ENCODE assay signal across 13 mouse cellular contexts in the genomic region with DNA sequence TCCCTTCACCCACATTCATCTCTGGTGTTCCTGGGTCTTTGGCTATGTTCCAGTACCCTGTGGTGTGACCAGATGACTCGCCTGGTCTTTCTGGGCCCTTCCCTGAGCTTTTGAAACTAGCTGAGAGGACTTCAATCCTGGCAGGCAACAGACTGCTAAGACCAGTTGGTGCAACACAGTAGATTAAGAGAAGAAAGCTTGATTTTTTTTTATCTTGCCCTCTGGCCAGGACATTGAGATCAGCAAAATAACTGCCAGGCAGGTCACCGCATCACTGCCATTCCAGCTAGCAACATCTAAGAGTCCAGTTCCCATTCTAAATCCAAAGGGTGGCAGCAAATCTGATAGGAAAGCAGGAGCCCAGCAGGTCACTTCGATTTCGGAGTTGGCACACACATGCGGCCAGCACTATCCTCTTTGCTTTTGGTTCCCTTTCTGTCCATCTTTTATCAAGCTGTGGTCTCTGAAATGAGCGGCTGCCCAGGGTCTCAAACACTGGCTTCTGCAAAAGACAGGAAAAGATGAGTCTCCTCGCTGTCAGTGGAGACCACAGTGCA.
DNase-seq lines count a peak whose midpoint lies in the region; ATAC-seq and TF ChIP-seq lines count a peak whose summit lies in the region.
"Had no signal": no experiment of that assay in that cellular context is flagged by ENCODE, and none has a peak within 500 bp of the region (broad histone marks: within the 10 kb centered on the region; RNA-seq: fewer than 3 reads in every experiment).

No protein-coding gene starts in this region.

- 88% methylated on average over 7 of the region's 7 CpGs for WGBS in heart, embryonic 11.5 days (ENCODE audit: insufficient replicate concordance)
- 18% methylated on average over 7 of the region's 7 CpGs for WGBS in cerebellum, adult 2 months
- 94% methylated on average over 7 of the region's 7 CpGs for WGBS in intestine, postnatal 0 days

- TF ChIP-seq POLR2A in cerebellum, adult 2 months (IDR thresholded peaks at IDR 0.05; ENCODE audit: borderline replicate concordance, insufficient read depth, low read length): 0 out of 2 replicates have a peak, but pooled peaks have one; percentile 6

- peak; percentile 67 for DNase-seq in heart, adult 11 months
- DNase-seq in left cerebral cortex, postnatal 4 days: peak; percentile 74
- no peak for DNase-seq in left cerebral cortex, postnatal 14 days (ENCODE audit: low spot score in 2 of 2)
- DNase-seq in cerebellum, adult 2 months: peak; percentile 82 to 91
- peak; percentile 28 to 55 for DNase-seq in kidney, postnatal 36 days
- DNase-seq in embryo, embryonic 10 days (ENCODE audit: low spot score): no peak
- DNase-seq: heart, postnatal 10 days; thymus, postnatal 4 days had no signal

- intact Hi-C loops in left cerebral cortex, postnatal 4 days (cut with DNase I): no loop called here
- intact Hi-C loops in left cerebral cortex, postnatal 14 days (cut with DNase I): no loop called here

- no peaks in the 10 kb centered on the region for H3K27me3 ChIP-seq in heart, embryonic 11.5 days (ENCODE audit: control insufficient read depth, insufficient read depth, low read length)
- H3K27me3 ChIP-seq in cerebellum, adult 2 months (ENCODE audit: control insufficient read depth, insufficient read depth, low read length): no peaks in the 10 kb centered on the region
- no peaks in the 10 kb centered on the region for H3K27me3 ChIP-seq in intestine, postnatal 0 days (replicated peaks; ENCODE audit: control insufficient read depth, insufficient read depth, low read length)
- H3K27me3 ChIP-seq: liver, embryonic 12.5 days had no signal

- H3K9me3 ChIP-seq in heart, embryonic 11.5 days (replicated peaks; ENCODE audit: control insufficient read depth, low read length): no peaks in the 10 kb centered on the region
- no peaks in the 10 kb centered on the region for H3K9me3 ChIP-seq in intestine, postnatal 0 days (ENCODE audit: control insufficient read depth)
- H3K9me3 ChIP-seq: liver, embryonic 12.5 days; midbrain, embryonic 10.5 days had no signal

- H3K36me3 ChIP-seq in heart, embryonic 11.5 days (ENCODE audit: control insufficient read depth, insufficient read depth, low read length): no peaks in the 10 kb centered on the region
- H3K36me3 ChIP-seq in intestine, postnatal 0 days (ENCODE audit: control insufficient read depth, insufficient read depth): no peaks in the 10 kb centered on the region
- H3K36me3 ChIP-seq: liver, embryonic 12.5 days; midbrain, embryonic 10.5 days had no signal

- H3K4me3 ChIP-seq in heart, embryonic 11.5 days (ENCODE audit: low read depth, low read length): no peak overlapping the region
- no peak overlapping the region for H3K4me3 ChIP-seq in cerebellum, adult 2 months (replicated peaks; ENCODE audit: insufficient read depth, low read depth, low read length)
- no peak overlapping the region for H3K4me3 ChIP-seq in intestine, postnatal 0 days (ENCODE audit: low read depth, low read length)
- H3K4me3 ChIP-seq: liver, embryonic 12.5 days; midbrain, embryonic 10.5 days had no signal

- no peak overlapping the region for H3K4me2 ChIP-seq in heart, embryonic 11.5 days
- H3K4me2 ChIP-seq in intestine, postnatal 0 days (replicated peaks; ENCODE audit: low read depth): no peak overlapping the region
- H3K4me2 ChIP-seq: liver, embryonic 12.5 days had no signal

- peaks cover 7% of the 10 kb centered on the region for H3K4me1 ChIP-seq in heart, embryonic 11.5 days (ENCODE audit: control insufficient read depth, insufficient read depth, low read length)
- H3K4me1 ChIP-seq in cerebellum, adult 2 months (ENCODE audit: control insufficient read depth, insufficient read depth, low read length): peaks cover 20% of the 10 kb centered on the region
- H3K4me1 ChIP-seq in intestine, postnatal 0 days (replicated peaks; ENCODE audit: control insufficient read depth, insufficient read depth, low read length): no peaks in the 10 kb centered on the region
- H3K4me1 ChIP-seq: liver, embryonic 12.5 days; midbrain, embryonic 10.5 days had no signal

- no peak overlapping the region for H3K9ac ChIP-seq in heart, embryonic 11.5 days (ENCODE audit: low read depth, low read length)
- H3K9ac ChIP-seq in intestine, postnatal 0 days (ENCODE audit: low read depth, low read length): no peak overlapping the region
- H3K9ac ChIP-seq: liver, embryonic 12.5 days had no signal

- no peak for ATAC-seq in heart, embryonic 11.5 days (replicated peaks; ENCODE audit: insufficient number of reproducible peaks, low FRiP score, low TSS enrichment)
- no peak for ATAC-seq in intestine, postnatal 0 days
- ATAC-seq: liver, embryonic 12.5 days had no signal

- no peak overlapping the region for H3K27ac ChIP-seq in heart, embryonic 11.5 days (ENCODE audit: low read depth, low read length)
- H3K27ac ChIP-seq in cerebellum, adult 2 months (ENCODE audit: insufficient read depth, low read length): peak overlapping the region; percentile 80
- no peak overlapping the region for H3K27ac ChIP-seq in intestine, postnatal 0 days (ENCODE audit: low read depth, low read length)
- H3K27ac ChIP-seq: liver, embryonic 12.5 days; midbrain, embryonic 10.5 days; stomach, postnatal 0 days had no signal

- no peak for TF ChIP-seq CTCF in cerebellum, adult 2 months (IDR thresholded peaks at IDR 0.05; ENCODE audit: borderline replicate concordance, insufficient read depth, low read depth, low read length)
- TF ChIP-seq CTCF in intestine, postnatal 0 days (IDR thresholded peaks at IDR 0.05; ENCODE audit: low read depth): no peak

Comparison
In these comparisons a context has a peak if more than half of its experiments do, and no peak if none do; other contexts are left out.
1. DNase-seq: peak in heart, adult 11 months (single experiment), left cerebral cortex, postnatal 4 days (single experiment), cerebellum, adult 2 months (2 of 2) and kidney, postnatal 36 days (2 of 2); none in left cerebral cortex, postnatal 14 days (0 of 2) and embryo, embryonic 10 days (single experiment).